Comparison of ENCODE assay signal across 28 mouse cellular contexts in the genomic region with DNA sequence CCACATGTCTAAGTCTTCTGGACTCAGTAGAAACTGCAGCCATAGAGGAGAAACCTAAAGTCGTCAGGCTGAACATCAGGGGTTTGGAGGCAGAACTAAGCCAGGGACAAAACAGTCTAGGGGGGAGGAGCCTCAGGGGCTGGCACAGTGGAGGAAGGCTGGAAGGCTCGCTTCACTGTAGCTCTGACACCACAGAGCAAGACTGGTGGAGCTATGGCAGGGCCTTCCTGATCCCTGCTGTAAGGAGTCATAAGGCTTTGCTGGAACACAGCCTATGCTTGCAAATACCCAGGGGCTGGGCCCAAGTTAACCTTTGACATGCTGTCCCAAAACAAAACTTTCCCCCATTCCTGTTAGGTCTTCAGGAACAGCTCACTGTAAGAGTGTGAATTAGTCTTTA.
A peak's percentile ranks its signal among the peaks of the same experiment; 100 is the strongest.
DNase-seq lines count a peak whose midpoint lies in the region; ATAC-seq lines count a peak whose summit lies in the region.
"Had no signal": no experiment of that assay in that cellular context is flagged by ENCODE, and none has a peak within 500 bp of the region (broad histone marks: within the 10 kb centered on the region; RNA-seq: fewer than 3 reads in every experiment).

No protein-coding gene starts in this region.

- DNase-seq in hindbrain, embryonic 14.5 days (ENCODE audit: low spot score), result no peak
- DNase-seq in kidney, adult 9 months, result peak; percentile 84
- DNase-seq in kidney, postnatal 14 days, result peak; percentile 32
- DNase-seq in lung, postnatal 4 days, result no peak
- DNase-seq: adrenal gland, adult 8-10 months; B cell, adult 2 months; cerebellum, adult 8-10 months; cerebellum, postnatal 25 days; gastrocnemius, adult 2 months; heart, postnatal 36 days; liver, embryonic 13.5 days; lung, adult 2 months; lung, postnatal 10 days; midbrain, embryonic 14.5 days; thymus, adult 2 months; thymus, postnatal 36 days had no signal

- no peaks in the 10 kb centered on the region for H3K9me3 ChIP-seq in hindbrain, embryonic 14.5 days (ENCODE audit: control insufficient read depth, low read length)
- no peaks in the 10 kb centered on the region; the same call in 1 of the 2 replicates for H3K9me3 ChIP-seq in hindbrain, embryonic 16.5 days (ENCODE audit: control insufficient read depth, low read length)
- H3K9me3 ChIP-seq in kidney, embryonic 15.5 days (replicated peaks), result no peaks in the 10 kb centered on the region
- H3K9me3 ChIP-seq: embryonic facial prominence, embryonic 10.5 days; embryonic facial prominence, embryonic 15.5 days; heart, embryonic 15.5 days; hindbrain, embryonic 12.5 days; liver, embryonic 13.5 days had no signal

- H3K9ac ChIP-seq in hindbrain, embryonic 14.5 days, result no peak overlapping the region
- H3K9ac ChIP-seq in hindbrain, embryonic 16.5 days (ENCODE audit: low read depth, low read length), result no peak overlapping the region
- H3K9ac ChIP-seq in kidney, embryonic 15.5 days, result no peak overlapping the region
- H3K9ac ChIP-seq: embryonic facial prominence, embryonic 15.5 days; heart, embryonic 15.5 days; hindbrain, embryonic 12.5 days; limb, embryonic 12.5 days; liver, embryonic 13.5 days had no signal

- no peaks in the 10 kb centered on the region for H3K27me3 ChIP-seq in hindbrain, embryonic 14.5 days (ENCODE audit: control insufficient read depth, insufficient read depth, low read length)
- no peaks in the 10 kb centered on the region for H3K27me3 ChIP-seq in hindbrain, embryonic 16.5 days (replicated peaks; ENCODE audit: control insufficient read depth, insufficient read depth, low read length)
- no peaks in the 10 kb centered on the region for H3K27me3 ChIP-seq in kidney, embryonic 15.5 days
- H3K27me3 ChIP-seq: embryonic facial prominence, embryonic 15.5 days; heart, embryonic 15.5 days; hindbrain, embryonic 12.5 days; limb, embryonic 12.5 days; liver, embryonic 13.5 days had no signal

- H3K36me3 ChIP-seq in hindbrain, embryonic 14.5 days (replicated peaks; ENCODE audit: control insufficient read depth, insufficient read depth), result no peaks in the 10 kb centered on the region
- H3K36me3 ChIP-seq in hindbrain, embryonic 16.5 days (ENCODE audit: control insufficient read depth, insufficient read depth, low read length), result no peaks in the 10 kb centered on the region
- no peaks in the 10 kb centered on the region for H3K36me3 ChIP-seq in kidney, embryonic 15.5 days
- H3K36me3 ChIP-seq: embryonic facial prominence, embryonic 10.5 days; embryonic facial prominence, embryonic 15.5 days; heart, embryonic 15.5 days; hindbrain, embryonic 12.5 days; limb, embryonic 12.5 days; liver, embryonic 13.5 days had no signal

- ATAC-seq in hindbrain, embryonic 14.5 days (ENCODE audit: low FRiP score), result peak; percentile 51; the same call in 1 of the 2 replicates
- ATAC-seq in hindbrain, embryonic 16.5 days, result no peak
- ATAC-seq in kidney, embryonic 15.5 days (replicated peaks; ENCODE audit: low FRiP score), result no peak
- ATAC-seq: activated CD4-positive, CD25-positive, alpha-beta regulatory T cell, adult 4 months; forebrain, embryonic 14.5 days; intestine, postnatal 0 days had no signal

- 18% methylated on average over 2 of the region's 2 CpGs for WGBS in hindbrain, embryonic 14.5 days
- 25% methylated on average over 2 of the region's 2 CpGs for WGBS in hindbrain, embryonic 16.5 days
- WGBS in kidney, embryonic 15.5 days, result 46% methylated on average over 2 of the region's 2 CpGs

- H3K4me1 ChIP-seq in hindbrain, embryonic 14.5 days (replicated peaks; ENCODE audit: control insufficient read depth, insufficient read depth, low read length), result no peaks in the 10 kb centered on the region
- H3K4me1 ChIP-seq in hindbrain, embryonic 16.5 days (ENCODE audit: control insufficient read depth, insufficient read depth, low read depth, low read length), result no peaks in the 10 kb centered on the region
- H3K4me1 ChIP-seq in kidney, embryonic 15.5 days, result 0 out of 2 replicates have a peak, but pooled peaks cover 2% of the 10 kb centered on the region
- H3K4me1 ChIP-seq: embryonic facial prominence, embryonic 15.5 days; heart, embryonic 15.5 days; hindbrain, embryonic 12.5 days; limb, embryonic 12.5 days; liver, embryonic 13.5 days had no signal

- no peak overlapping the region for H3K4me2 ChIP-seq in hindbrain, embryonic 14.5 days (replicated peaks)
- H3K4me2 ChIP-seq in hindbrain, embryonic 16.5 days (ENCODE audit: low read length), result no peak overlapping the region
- H3K4me2 ChIP-seq in kidney, embryonic 15.5 days, result no peak overlapping the region
- H3K4me2 ChIP-seq: embryonic facial prominence, embryonic 15.5 days; heart, embryonic 15.5 days; hindbrain, embryonic 12.5 days; limb, embryonic 12.5 days; liver, embryonic 13.5 days had no signal

- H3K4me3 ChIP-seq in hindbrain, embryonic 14.5 days (replicated peaks; ENCODE audit: low read length), result no peak overlapping the region
- H3K4me3 ChIP-seq in hindbrain, embryonic 16.5 days (ENCODE audit: low read length), result no peak overlapping the region
- no peak overlapping the region for H3K4me3 ChIP-seq in kidney, embryonic 15.5 days (replicated peaks)
- H3K4me3 ChIP-seq: embryonic facial prominence, embryonic 10.5 days; embryonic facial prominence, embryonic 15.5 days; gastrocnemius, adult 2 months; heart, embryonic 15.5 days; hindbrain, embryonic 12.5 days; layer of hippocampus, adult 2 months; left cerebral cortex, adult 2 months; limb, embryonic 12.5 days; liver, embryonic 13.5 days had no signal

- no peak overlapping the region for H3K27ac ChIP-seq in hindbrain, embryonic 14.5 days
- no peak overlapping the region for H3K27ac ChIP-seq in hindbrain, embryonic 16.5 days (ENCODE audit: low read depth, low read length)
- no peak overlapping the region for H3K27ac ChIP-seq in kidney, embryonic 15.5 days
- H3K27ac ChIP-seq: embryonic facial prominence, embryonic 10.5 days; embryonic facial prominence, embryonic 15.5 days; gastrocnemius, adult 2 months; heart, embryonic 15.5 days; hindbrain, embryonic 12.5 days; layer of hippocampus, adult 2 months; left cerebral cortex, adult 2 months; limb, embryonic 12.5 days; liver, embryonic 13.5 days had no signal

Comparison
In these comparisons a context has a peak if more than half of its experiments do, and no peak if none do; other contexts are left out.
1. DNase-seq: peak in kidney, adult 9 months (single experiment) and kidney, postnatal 14 days (single experiment); none in hindbrain, embryonic 14.5 days (single experiment) and lung, postnatal 4 days (0 of 2).